Mouse (Mus musculus): Measurements from ENCODE around the gene Mapk1ip1l. TPM values are rescaled to one million over a fixed set of nuclear protein-coding genes. Genes with fewer than 3 reads are reported as not detected.
A peak's percentile ranks its signal among the peaks of the same experiment; 100 is the strongest.
"Not testable (repeated sequence)": the region's sequence is repeated elsewhere in the genome, so short reads cannot be mapped to it uniquely, and the experiment has no call there.

Mapk1ip1l gene
- polyA plus RNA-seq, 1 experiment from 2014 or later, result 30.8 TPM

- H3K4me2 ChIP-seq (replicated peaks; ENCODE audit: low read depth), result no peak overlapping the region
- no peak overlapping the region for H3K4me3 ChIP-seq (ENCODE audit: low read depth, low read length)
- H3K9me3 ChIP-seq (ENCODE audit: control insufficient read depth), result no peaks in the 10 kb centered on the region
- H3K36me3 ChIP-seq (ENCODE audit: control insufficient read depth, insufficient read depth), result peaks cover 34% of the 10 kb centered on the region
- H3K9ac ChIP-seq (ENCODE audit: low read depth, low read length), result no peak overlapping the region
- H3K27ac ChIP-seq (ENCODE audit: low read depth, low read length), result peak overlapping the region; percentile 46; the same call in 1 of the 2 replicates
- H3K27me3 ChIP-seq (replicated peaks; ENCODE audit: control insufficient read depth, insufficient read depth, low read length), result no peaks in the 10 kb centered on the region
- peaks cover 6% of the 10 kb centered on the region; the same call in 1 of the 2 replicates for H3K4me1 ChIP-seq (replicated peaks; ENCODE audit: control insufficient read depth, insufficient read depth, low read length)
- ATAC-seq, result 0 out of 2 replicates have a peak, but pooled peaks have one; percentile 12
- no peak for TF ChIP-seq CTCF (IDR thresholded peaks at IDR 0.05; ENCODE audit: low read depth)
- WGBS, result 70% methylated on average over 1 of the region's 1 CpGs
Observed at GRCm38 (mm10) chr14:47309061-47309460, 11.0 kb downstream of the Mapk1ip1l start.

GRCm38 (mm10) chr14:47310342-47311181 lies 12.5 kb downstream of the Mapk1ip1l start:
- peaks cover 41% of the 10 kb centered on the region for H3K36me3 ChIP-seq (ENCODE audit: control insufficient read depth, insufficient read depth)
- 96% methylated on average over 18 of the region's 18 CpGs for WGBS
- no peak for TF ChIP-seq CTCF (IDR thresholded peaks at IDR 0.05; ENCODE audit: low read depth)
- H3K4me2 ChIP-seq (replicated peaks; ENCODE audit: low read depth), result no peak overlapping the region
- H3K9ac ChIP-seq (ENCODE audit: low read depth, low read length), result no peak overlapping the region
- H3K4me1 ChIP-seq (replicated peaks; ENCODE audit: control insufficient read depth, insufficient read depth, low read length), result peaks cover 3% of the 10 kb centered on the region; the same call in 1 of the 2 replicates
- no peak for ATAC-seq
- no peak overlapping the region for H3K4me3 ChIP-seq (ENCODE audit: low read depth, low read length)
- no peaks in the 10 kb centered on the region for H3K27me3 ChIP-seq (replicated peaks; ENCODE audit: control insufficient read depth, insufficient read depth, low read length)
- peak overlapping the region; percentile 22; the same call in 1 of the 2 replicates for H3K27ac ChIP-seq (ENCODE audit: low read depth, low read length)
- H3K9me3 ChIP-seq (ENCODE audit: control insufficient read depth), result no peaks in the 10 kb centered on the region

- TF ChIP-seq CTCF (IDR thresholded peaks at IDR 0.05; ENCODE audit: low read depth), result no peak
- ATAC-seq, result 0 out of 2 replicates have a peak, but pooled peaks have one; percentile 39
- Histone ChIP-seq H3K4me1 (replicated peaks; ENCODE audit: control insufficient read depth, insufficient read depth, low read length) (no peaks in the 10 kb centered on the region), H3K9ac (ENCODE audit: low read depth, low read length) (no peak overlapping the region), H3K4me3 (ENCODE audit: low read depth, low read length) (no peak overlapping the region), H3K27ac (ENCODE audit: low read depth, low read length) (no peak overlapping the region; the same call in 1 of the 2 replicates), H3K9me3 (ENCODE audit: control insufficient read depth) (no peaks in the 10 kb centered on the region), H3K27me3 (replicated peaks; ENCODE audit: control insufficient read depth, insufficient read depth, low read length) (no peaks in the 10 kb centered on the region), H3K4me2 (replicated peaks; ENCODE audit: low read depth) (no peak overlapping the region), H3K36me3 (ENCODE audit: control insufficient read depth, insufficient read depth) (peaks cover 26% of the 10 kb centered on the region)
- WGBS, result 61% methylated on average over 5 of the region's 5 CpGs
Observed at GRCm38 (mm10) chr14:47319362-47319761, 21.3 kb downstream of the Mapk1ip1l start.

GRCm38 (mm10) chr14:47321581-47321980 lies 23.5 kb downstream of the Mapk1ip1l start:
- not testable (repeated sequence) for H3K9ac ChIP-seq (ENCODE audit: low read depth, low read length); H3K4me2 ChIP-seq (replicated peaks; ENCODE audit: low read depth); H3K27me3 ChIP-seq (replicated peaks; ENCODE audit: control insufficient read depth, insufficient read depth, low read length); H3K4me1 ChIP-seq (replicated peaks; ENCODE audit: control insufficient read depth, insufficient read depth, low read length); H3K9me3 ChIP-seq (ENCODE audit: control insufficient read depth); H3K27ac ChIP-seq (ENCODE audit: low read depth, low read length); ATAC-seq; H3K4me3 ChIP-seq (ENCODE audit: low read depth, low read length)
- WGBS, result 90% methylated on average over 6 of the region's 8 CpGs
- peaks cover 20% of the 10 kb centered on the region for H3K36me3 ChIP-seq (ENCODE audit: control insufficient read depth, insufficient read depth)

- Histone ChIP-seq H3K36me3 (ENCODE audit: control insufficient read depth, insufficient read depth) (peaks cover 6% of the 10 kb centered on the region; the same call in 1 of the 2 replicates), H3K27me3 (replicated peaks; ENCODE audit: control insufficient read depth, insufficient read depth, low read length) (no peaks in the 10 kb centered on the region), H3K4me3 (ENCODE audit: low read depth, low read length) (no peak overlapping the region), H3K4me1 (replicated peaks; ENCODE audit: control insufficient read depth, insufficient read depth, low read length) (no peaks in the 10 kb centered on the region), H3K9me3 (ENCODE audit: control insufficient read depth) (no peaks in the 10 kb centered on the region), H3K27ac (ENCODE audit: low read depth, low read length) (no peak overlapping the region), H3K4me2 (replicated peaks; ENCODE audit: low read depth) (no peak overlapping the region), H3K9ac (ENCODE audit: low read depth, low read length) (no peak overlapping the region)
- no peak for ATAC-seq
- no peak for TF ChIP-seq CTCF (IDR thresholded peaks at IDR 0.05; ENCODE audit: low read depth)
- 83% methylated on average over 9 of the region's 9 CpGs for WGBS
Observed at GRCm38 (mm10) chr14:47325965-47326761, 28.1 kb downstream of the Mapk1ip1l start.

- TF ChIP-seq CTCF (IDR thresholded peaks at IDR 0.05; ENCODE audit: low read depth), result no peak
- Histone ChIP-seq H3K27ac (ENCODE audit: low read depth, low read length) (no peak overlapping the region), H3K27me3 (replicated peaks; ENCODE audit: control insufficient read depth, insufficient read depth, low read length) (no peaks in the 10 kb centered on the region), H3K9me3 (ENCODE audit: control insufficient read depth) (no peaks in the 10 kb centered on the region), H3K36me3 (ENCODE audit: control insufficient read depth, insufficient read depth) (peaks cover 6% of the 10 kb centered on the region; the same call in 1 of the 2 replicates), H3K4me3 (ENCODE audit: low read depth, low read length) (no peak overlapping the region), H3K4me1 (replicated peaks; ENCODE audit: control insufficient read depth, insufficient read depth, low read length) (no peaks in the 10 kb centered on the region), H3K4me2 (replicated peaks; ENCODE audit: low read depth) (no peak overlapping the region), H3K9ac (ENCODE audit: low read depth, low read length) (no peak overlapping the region)
- 71% methylated on average over 5 of the region's 5 CpGs for WGBS
- ATAC-seq, result peak; percentile 57
Observed at GRCm38 (mm10) chr14:47327347-47327746, 29.3 kb downstream of the Mapk1ip1l start.
